Mouse (Mus musculus) liver, embryonic 12.5 days (tissue): ENCODE data around the gene Adamts17. TPM values are rescaled to one million over a fixed set of nuclear protein-coding genes. Genes with fewer than 3 reads are reported as not detected.

ENCODE experiments used
- ATAC-seq: fragments of 200-750 bp; cut with Nextera tagmentation; 2 replicates; pipeline ENCODE4 v1.8.0; 2017; ENCODE audit warnings: moderate number of reproducible peaks, mild to moderate bottlenecking, moderate library complexity
- H3K27ac ChIP-seq: fragments of 300-500 bp; sonication (generic); 2 replicates; pipeline ENCODE4 v1.5.1; 2016; ENCODE audit warnings: mild to moderate bottlenecking
- H3K27me3 ChIP-seq: fragments of 300-500 bp; sonication (generic); replicated peaks from 2 replicates; pipeline ENCODE4 v1.6.1; 2016; ENCODE audit warnings: mild to moderate bottlenecking, moderate library complexity
- H3K36me3 ChIP-seq: fragments of 300-500 bp; sonication (generic); 2 replicates; pipeline ENCODE4 v1.6.1; 2016; ENCODE audit warnings: mild to moderate bottlenecking, moderate library complexity
- H3K4me1 ChIP-seq: fragments of 300-500 bp; sonication (generic); 2 replicates; pipeline ENCODE4 v1.6.1; 2016
- H3K4me2 ChIP-seq: fragments of 300-500 bp; sonication (generic); 2 replicates; pipeline ENCODE4 v1.6.1; 2016; ENCODE audit warnings: mild to moderate bottlenecking, moderate library complexity
- H3K4me3 ChIP-seq: fragments of 300-500 bp; sonication (generic); 2 replicates; pipeline ENCODE4 v1.5.1; 2016; ENCODE audit warnings: mild to moderate bottlenecking, moderate library complexity
- H3K9ac ChIP-seq: fragments of 300-500 bp; sonication (generic); 2 replicates; pipeline ENCODE4 v1.6.1; 2016; ENCODE audit warnings: mild to moderate bottlenecking, moderate library complexity
- H3K9me3 ChIP-seq: fragments of 300-500 bp; sonication (generic); replicated peaks from 2 replicates; pipeline ENCODE4 v1.6.1; 2016; ENCODE audit warnings: mild to moderate bottlenecking, moderate library complexity
- WGBS: fragments of 180-500 bp; shearing (Covaris S2); methylation state at CpG from one replicate; pipeline ENCODE4 v1.1.7; 2016; ENCODE audit not compliant: insufficient replicate concordance; 5-methylcytosine and 5-hydroxymethylcytosine counted together
- polyA plus RNA-seq: library from polyadenylated mRNA; unstranded; fragments of >200 nt; fragmentation: Nextera tagmentation; extraction: Ambion mirVana; gene quantifications from 2 replicates; pipeline ENCODE4 v1.2.1, GENCODE M21; 2016

Adamts17 gene
- polyA plus RNA-seq, 1 experiment from 2014 or later: 1.0 TPM

GRCm38 (mm10) chr7:67037726-67038520, 198.4 kb downstream of the Adamts17 start:
- ATAC-seq: no peak
- H3K36me3 ChIP-seq: no peaks in the 10 kb centered on the region
- no peak overlapping the region for H3K27ac ChIP-seq
- no peaks in the 10 kb centered on the region for H3K9me3 ChIP-seq
- no peak overlapping the region for H3K4me3 ChIP-seq
- no peaks in the 10 kb centered on the region for H3K4me1 ChIP-seq
- H3K4me2 ChIP-seq: no peak overlapping the region
- H3K9ac ChIP-seq: no peak overlapping the region
- 53% methylated on average over 4 of the region's 4 CpGs for WGBS
- H3K27me3 ChIP-seq: no peaks in the 10 kb centered on the region

- H3K36me3 ChIP-seq: no peaks in the 10 kb centered on the region
- no peak overlapping the region for H3K27ac ChIP-seq
- no peak overlapping the region for H3K4me2 ChIP-seq
- 48% methylated on average over 3 of the region's 3 CpGs for WGBS
- no peak overlapping the region for H3K9ac ChIP-seq
- no peaks in the 10 kb centered on the region for H3K9me3 ChIP-seq
- no peaks in the 10 kb centered on the region for H3K4me1 ChIP-seq
- no peak overlapping the region for H3K4me3 ChIP-seq
- H3K27me3 ChIP-seq: no peaks in the 10 kb centered on the region
- no peak for ATAC-seq
These were observed 199.6 kb downstream of the Adamts17 start for GRCm38 (mm10) chr7:67039143-67039542.

GRCm38 (mm10) chr7:67039861-67040260, 200.3 kb downstream of the Adamts17 start:
- no peak overlapping the region for H3K4me3 ChIP-seq
- WGBS: 60% methylated on average over 8 of the region's 8 CpGs
- H3K9me3 ChIP-seq: no peaks in the 10 kb centered on the region
- H3K9ac ChIP-seq: no peak overlapping the region
- H3K4me1 ChIP-seq: no peaks in the 10 kb centered on the region
- ATAC-seq: no peak
- H3K27ac ChIP-seq: no peak overlapping the region
- H3K4me2 ChIP-seq: no peak overlapping the region
- H3K27me3 ChIP-seq: no peaks in the 10 kb centered on the region
- H3K36me3 ChIP-seq: no peaks in the 10 kb centered on the region

- WGBS: 64% methylated on average over 3 of the region's 3 CpGs
- no peak overlapping the region for H3K9ac ChIP-seq
- no peaks in the 10 kb centered on the region for H3K9me3 ChIP-seq
- no peaks in the 10 kb centered on the region for H3K36me3 ChIP-seq
- H3K4me2 ChIP-seq: no peak overlapping the region
- no peak overlapping the region for H3K4me3 ChIP-seq
- no peak for ATAC-seq
- H3K4me1 ChIP-seq: no peaks in the 10 kb centered on the region
- H3K27me3 ChIP-seq: no peaks in the 10 kb centered on the region
- no peak overlapping the region for H3K27ac ChIP-seq
These were observed 202.2 kb downstream of the Adamts17 start for GRCm38 (mm10) chr7:67041685-67042084.

DNA sequence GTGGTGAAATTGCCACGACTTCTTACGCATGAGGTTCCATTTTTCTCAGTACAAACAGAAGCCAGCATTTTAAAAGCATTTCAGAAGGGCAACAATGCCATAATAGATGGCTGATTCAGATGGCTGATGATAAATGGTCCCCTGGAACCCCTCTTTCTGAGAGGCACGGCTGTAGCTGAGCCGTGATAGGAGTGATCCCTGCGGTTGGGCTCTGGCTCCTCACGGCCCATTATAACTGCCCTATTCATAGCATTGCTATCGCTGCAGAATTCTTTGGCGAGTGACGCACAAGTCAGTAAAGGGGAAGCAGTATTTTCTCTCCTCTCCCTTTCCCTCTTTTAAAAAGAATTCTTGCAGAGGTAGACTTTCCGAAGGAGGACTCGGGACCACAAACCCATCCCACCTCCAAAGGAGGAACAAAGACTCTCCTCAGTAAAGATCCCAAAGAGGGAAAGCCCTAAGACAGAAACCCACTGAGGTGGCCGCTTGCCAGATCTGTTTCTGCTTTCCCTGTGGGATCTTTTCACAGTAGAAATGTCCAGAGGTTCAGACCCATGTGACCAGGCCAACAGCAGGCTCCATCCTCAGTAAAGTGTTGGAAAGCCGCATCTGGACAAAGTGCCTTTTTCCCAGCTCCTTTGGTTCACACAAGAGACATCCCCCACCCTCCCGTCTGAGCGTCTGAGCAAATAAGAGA, 204.7 kb downstream of the Adamts17 start:
- Histone ChIP-seq H3K9me3 (no peaks in the 10 kb centered on the region), H3K4me3 (no peak overlapping the region), H3K27ac (no peak overlapping the region), H3K36me3 (no peaks in the 10 kb centered on the region), H3K9ac (no peak overlapping the region), H3K27me3 (no peaks in the 10 kb centered on the region), H3K4me1 (no peaks in the 10 kb centered on the region), H3K4me2 (no peak overlapping the region)
- ATAC-seq: no peak
- WGBS: 77% methylated on average over 15 of the region's 15 CpGs

GRCm38 (mm10) chr7:67045202-67045601, 205.7 kb downstream of the Adamts17 start:
- Histone ChIP-seq H3K27ac (no peak overlapping the region), H3K4me1 (no peaks in the 10 kb centered on the region), H3K9me3 (no peaks in the 10 kb centered on the region), H3K4me3 (no peak overlapping the region), H3K9ac (no peak overlapping the region), H3K27me3 (no peaks in the 10 kb centered on the region), H3K36me3 (no peaks in the 10 kb centered on the region), H3K4me2 (no peak overlapping the region)
- ATAC-seq: no peak
- 80% methylated on average over 6 of the region's 6 CpGs for WGBS

- H3K9me3 ChIP-seq: no peaks in the 10 kb centered on the region
- H3K36me3 ChIP-seq: no peaks in the 10 kb centered on the region
- no peaks in the 10 kb centered on the region for H3K27me3 ChIP-seq
- 59% methylated on average over 2 of the region's 2 CpGs for WGBS
- H3K4me2 ChIP-seq: no peak overlapping the region
- ATAC-seq: no peak
- H3K27ac ChIP-seq: no peak overlapping the region
- H3K4me1 ChIP-seq: no peaks in the 10 kb centered on the region
- H3K9ac ChIP-seq: no peak overlapping the region
- no peak overlapping the region for H3K4me3 ChIP-seq
These were observed 209.7 kb downstream of the Adamts17 start for GRCm38 (mm10) chr7:67049206-67049605.

DNA sequence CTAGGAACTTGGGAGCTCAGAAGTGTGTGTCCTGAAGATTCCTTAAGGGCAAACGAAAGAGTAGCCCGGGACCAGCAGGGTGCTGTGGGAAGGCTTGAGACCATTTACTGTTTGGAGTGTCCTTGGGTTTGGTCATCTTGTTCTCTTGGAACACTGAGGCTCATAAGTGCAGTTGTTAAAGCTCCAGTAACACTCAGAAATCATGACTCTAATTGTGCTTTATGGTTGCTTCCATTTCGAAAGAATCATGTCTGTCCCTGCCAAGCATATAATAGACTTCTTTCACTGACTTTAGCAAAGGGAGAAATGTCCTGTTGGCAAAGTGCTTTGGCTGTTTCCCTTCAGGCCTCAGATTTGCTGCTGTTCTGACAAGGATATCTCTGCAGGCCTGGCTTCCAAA, 210.9 kb downstream of the Adamts17 start:
- no peak overlapping the region for H3K9ac ChIP-seq
- H3K9me3 ChIP-seq: no peaks in the 10 kb centered on the region
- ATAC-seq: no peak
- no peak overlapping the region for H3K4me2 ChIP-seq
- no peak overlapping the region for H3K4me3 ChIP-seq
- no peaks in the 10 kb centered on the region for H3K36me3 ChIP-seq
- H3K27me3 ChIP-seq: no peaks in the 10 kb centered on the region
- H3K4me1 ChIP-seq: no peaks in the 10 kb centered on the region
- no peak overlapping the region for H3K27ac ChIP-seq
- WGBS: 67% methylated on average over 3 of the region's 3 CpGs

- no peaks in the 10 kb centered on the region for H3K9me3 ChIP-seq
- H3K27me3 ChIP-seq: no peaks in the 10 kb centered on the region
- ATAC-seq: no peak
- H3K4me3 ChIP-seq: no peak overlapping the region
- H3K27ac ChIP-seq: no peak overlapping the region
- no peaks in the 10 kb centered on the region for H3K4me1 ChIP-seq
- H3K9ac ChIP-seq: no peak overlapping the region
- 26% methylated on average over 7 of the region's 7 CpGs for WGBS
- no peaks in the 10 kb centered on the region for H3K36me3 ChIP-seq
- no peak overlapping the region for H3K4me2 ChIP-seq
These were observed 211.7 kb downstream of the Adamts17 start for GRCm38 (mm10) chr7:67051089-67051718.

DNA sequence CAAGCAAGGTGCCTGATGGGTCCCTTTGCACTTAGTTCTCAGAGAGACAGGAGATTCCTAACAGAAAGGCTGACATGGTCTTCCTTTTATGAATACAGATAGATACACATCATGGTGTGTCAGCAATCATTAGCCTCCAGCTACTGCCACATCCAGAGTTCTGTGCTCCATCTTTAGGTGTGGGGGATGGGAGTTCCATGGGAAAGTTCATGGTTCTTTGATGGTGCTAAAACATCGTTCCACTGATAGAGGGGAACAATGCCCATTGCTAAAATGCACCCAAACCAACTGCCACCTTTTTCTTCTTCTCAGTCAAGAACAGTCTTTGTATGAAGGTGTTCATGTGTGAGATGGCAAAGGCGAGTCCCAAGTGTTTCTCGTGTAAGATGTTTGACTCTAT, 215.3 kb downstream of the Adamts17 start:
- 67% methylated on average over 3 of the region's 3 CpGs for WGBS
- Histone ChIP-seq H3K4me2 (no peak overlapping the region), H3K36me3 (no peaks in the 10 kb centered on the region), H3K9me3 (no peaks in the 10 kb centered on the region), H3K27ac (no peak overlapping the region), H3K27me3 (no peaks in the 10 kb centered on the region), H3K4me1 (no peaks in the 10 kb centered on the region), H3K9ac (no peak overlapping the region), H3K4me3 (no peak overlapping the region)
- ATAC-seq: no peak

GRCm38 (mm10) chr7:67055510-67055909, 216.0 kb downstream of the Adamts17 start:
- H3K9ac ChIP-seq: no peak overlapping the region
- no peaks in the 10 kb centered on the region for H3K36me3 ChIP-seq
- WGBS: 48% methylated on average over 3 of the region's 3 CpGs
- ATAC-seq: no peak
- H3K27ac ChIP-seq: no peak overlapping the region
- H3K9me3 ChIP-seq: no peaks in the 10 kb centered on the region
- H3K4me1 ChIP-seq: no peaks in the 10 kb centered on the region
- H3K4me2 ChIP-seq: no peak overlapping the region
- no peaks in the 10 kb centered on the region for H3K27me3 ChIP-seq
- no peak overlapping the region for H3K4me3 ChIP-seq

- ATAC-seq: no peak
- H3K27me3 ChIP-seq: no peaks in the 10 kb centered on the region
- no peaks in the 10 kb centered on the region for H3K9me3 ChIP-seq
- H3K9ac ChIP-seq: no peak overlapping the region
- no peaks in the 10 kb centered on the region for H3K4me1 ChIP-seq
- 65% methylated on average over 9 of the region's 9 CpGs for WGBS
- H3K36me3 ChIP-seq: no peaks in the 10 kb centered on the region
- no peak overlapping the region for H3K4me3 ChIP-seq
- H3K27ac ChIP-seq: no peak overlapping the region
- no peak overlapping the region for H3K4me2 ChIP-seq
These were observed 222.2 kb downstream of the Adamts17 start for GRCm38 (mm10) chr7:67061756-67062155.
